Mouse (Mus musculus) yolk sac, embryonic 10.5 days (tissue): ENCODE measurements around the gene Naaa.

Source experiments
- DNase-seq: peaks from one replicate; pipeline ENCODE4 v3.0.0-alpha.2; 2017; ENCODE audit warnings: low spot score

Naaa gene

DNA sequence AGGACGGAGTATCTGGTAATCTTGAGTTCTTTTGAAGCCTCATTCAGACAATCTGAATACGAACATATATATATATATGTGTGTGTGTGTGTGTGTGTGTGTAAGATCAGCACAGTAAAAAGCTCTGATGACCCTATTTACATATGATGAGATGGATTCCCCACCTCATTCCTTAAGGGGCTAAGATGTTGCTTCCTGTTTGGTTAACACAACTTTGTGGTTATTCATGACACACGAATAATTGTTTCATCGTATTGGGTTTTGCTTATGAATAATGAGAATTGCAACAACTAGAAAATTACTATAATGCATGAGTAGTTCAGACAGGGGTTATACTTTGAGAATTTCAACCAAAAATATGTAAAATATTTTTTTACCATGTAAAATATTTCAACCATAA, 62.7 kb downstream of the Naaa start, which contains the start of gene U90926:
TSS of gene U90926 (minus strand) at position 101 of the 400 bp plus-strand sequence.
- DNase-seq, result no peak

DNA sequence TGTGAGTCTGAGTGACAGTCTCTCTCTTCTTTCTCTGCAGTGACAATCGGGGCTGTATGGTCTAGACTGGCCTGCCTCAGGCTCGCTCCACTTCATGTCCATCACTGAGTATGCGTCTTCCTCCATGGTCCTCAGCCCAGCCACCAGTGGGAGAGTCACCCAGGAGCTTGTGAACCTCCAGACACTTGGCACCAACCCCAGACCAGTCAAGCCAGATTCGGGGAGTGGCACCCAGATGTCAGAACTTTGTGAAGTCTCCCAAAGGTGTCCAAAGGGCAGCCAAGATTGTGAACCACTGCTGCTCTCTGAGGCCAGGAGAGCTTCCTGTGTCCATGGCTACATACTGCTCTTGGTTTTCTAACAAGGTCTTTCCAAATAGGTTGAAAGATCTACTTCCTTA, 65.7 kb downstream of the Naaa start:
- no peak for DNase-seq

DNA sequence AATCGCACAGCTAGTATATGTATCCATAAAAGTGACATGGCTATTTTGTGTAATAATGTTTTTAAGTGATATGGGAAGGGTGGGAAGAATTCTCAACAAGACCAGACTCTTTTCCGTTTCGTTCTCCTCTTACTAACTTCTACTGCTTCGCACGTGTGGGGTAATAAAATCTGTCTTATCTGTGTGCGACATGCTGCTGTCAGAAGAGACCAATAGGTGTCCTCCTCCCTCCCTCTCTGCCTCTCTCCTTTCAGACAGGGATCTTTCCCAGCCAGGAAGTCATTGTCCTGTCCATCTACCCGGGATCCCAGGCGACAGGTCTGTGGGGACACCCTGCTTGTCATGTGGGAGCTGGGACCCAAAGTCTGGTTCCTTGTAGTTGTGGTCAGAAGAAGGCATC, 67.8 kb downstream of the Naaa start:
- DNase-seq, result no peak
